Mouse (Mus musculus) myocyte (in vitro differentiated cells): ENCODE measurements at regions not wholly inside any gene's neighbourhood (a gene's known extent, or its start where the extent isn't known, plus 50 kb on each side); places are given as distances from the start of the nearest gene placed in this dataset.
A peak's percentile ranks its signal among the peaks of the same experiment; 100 is the strongest.
"Not testable (repeated sequence)": the region's sequence is repeated elsewhere in the genome, so short reads cannot be mapped to it uniquely, and the experiment has no call there.

Source experiments
- H3K27me3 ChIP-seq: one replicate; pipeline ENCODE4 v1.6.1; 2011; ENCODE audit not compliant: control insufficient read depth, insufficient read depth, insufficient read length
- H3K36me3 ChIP-seq: one replicate; pipeline ENCODE4 v1.6.1; 2011; ENCODE audit not compliant: control insufficient read depth, insufficient read depth
- H3K4me2 ChIP-seq: one replicate; pipeline ENCODE4 v1.6.1; 2011; ENCODE audit warnings: low read depth, control low read depth
- H3K4me3 ChIP-seq: one replicate; pipeline ENCODE4 v1.5.1; 2011; ENCODE audit warnings: mild to moderate bottlenecking, control low read depth, moderate library complexity
- H3K79me2 ChIP-seq: one replicate; pipeline ENCODE4 v1.6.1; 2011; ENCODE audit not compliant: control insufficient read depth, insufficient read depth
- H3ac ChIP-seq: one replicate; pipeline ENCODE4 v1.6.1; 2011; ENCODE audit not compliant: control insufficient read depth, insufficient read length
- CEBPB ChIP-seq: IDR thresholded peaks from 2 replicates; pipeline ENCODE4 v1.6.1; 2011; ENCODE audit warnings: mild to moderate bottlenecking, moderate library complexity; ENCODE audit not compliant: poor library complexity, insufficient read depth, severe bottlenecking
- E2F4 ChIP-seq: IDR thresholded peaks from one replicate; pipeline ENCODE4 v1.6.1; 2011; ENCODE audit warnings: mild to moderate bottlenecking, control low read depth, moderate library complexity; ENCODE audit not compliant: insufficient read depth
- MAX ChIP-seq: IDR thresholded peaks from one replicate; pipeline ENCODE4 v1.6.1; 2011; ENCODE audit warnings: low read depth, mild to moderate bottlenecking, control low read depth
- MYOD1 ChIP-seq, 3 experiments: IDR thresholded peaks; one replicate each; pipeline ENCODE4 v1.6.1; 2011; ENCODE audit warnings: control low read depth in 2 of 3, low read depth in 2 of 3, mild to moderate bottlenecking in 2 of 3, moderate library complexity in 1 of 3; ENCODE audit not compliant: insufficient read length in 2 of 3, control insufficient read depth in 1 of 3
- MYOG ChIP-seq, 3 experiments: IDR thresholded peaks; one replicate each; pipeline ENCODE4 v1.6.1; 2011; ENCODE audit warnings: control low read depth in 2 of 3, low read depth in 2 of 3, mild to moderate bottlenecking in 2 of 3; ENCODE audit not compliant: insufficient read length in 2 of 3, control insufficient read depth in 1 of 3, insufficient read depth in 1 of 3
- POLR2A ChIP-seq: IDR thresholded peaks from one replicate; pipeline ENCODE4 v1.6.1; 2011; ENCODE audit warnings: low read depth, mild to moderate bottlenecking, control low read depth, moderate library complexity; ENCODE audit not compliant: insufficient read length
- POLR2AphosphoS2 ChIP-seq: IDR thresholded peaks from one replicate; pipeline ENCODE4 v1.6.1; 2011; ENCODE audit warnings: low read depth, control low read depth; ENCODE audit not compliant: insufficient read length
- REST ChIP-seq: IDR thresholded peaks from one replicate; pipeline ENCODE4 v1.6.1; 2011; ENCODE audit warnings: mild to moderate bottlenecking, control low read depth, moderate library complexity; ENCODE audit not compliant: insufficient read depth, insufficient read length
- SRF ChIP-seq: IDR thresholded peaks from one replicate; pipeline ENCODE4 v1.6.1; 2011; ENCODE audit warnings: low read depth; ENCODE audit not compliant: control insufficient read depth, insufficient read length
- TCF12 ChIP-seq: IDR thresholded peaks from one replicate; pipeline ENCODE4 v1.6.1; 2011; ENCODE audit warnings: mild to moderate bottlenecking, control low read depth; ENCODE audit not compliant: poor library complexity, insufficient read depth, severe bottlenecking
- TCF3 ChIP-seq: IDR thresholded peaks from one replicate; pipeline ENCODE4 v1.6.1; 2011; ENCODE audit warnings: low read depth, control low read depth; ENCODE audit not compliant: insufficient read length
- USF1 ChIP-seq: IDR thresholded peaks from one replicate; pipeline ENCODE4 v1.6.1; 2011; ENCODE audit warnings: low read depth, mild to moderate bottlenecking, control low read depth, moderate library complexity

DNA sequence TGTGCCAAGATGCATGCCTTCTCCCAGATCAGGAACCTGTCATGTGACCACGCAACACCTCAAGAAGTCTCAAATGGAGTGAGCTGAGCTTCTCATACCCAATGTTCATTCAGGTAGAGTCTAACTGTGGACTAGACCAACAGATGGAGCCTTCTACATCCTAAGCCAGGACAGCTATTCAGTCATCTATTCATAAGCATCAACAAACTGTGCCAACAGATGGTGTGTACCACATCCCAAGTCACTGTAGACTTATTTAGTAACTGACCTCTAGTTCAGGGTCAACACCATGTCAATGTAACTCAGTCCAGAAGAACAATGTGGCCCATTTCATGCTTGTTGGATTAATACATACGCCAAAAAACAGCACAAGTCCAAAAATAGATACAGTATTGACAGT is 146.1 kb downstream of the Glrx3 start:
- Histone ChIP-seq H3ac (no peak overlapping the region), H3K36me3 (no peaks in the 10 kb centered on the region), H3K4me2 (no peak overlapping the region), H3K27me3 (no peaks in the 10 kb centered on the region), H3K4me3 (no peak overlapping the region), H3K79me2 (no peaks in the 10 kb centered on the region)
- TF ChIP-seq MAX (no peak), SRF (no peak), USF1 (no peak), MYOG (IDR thresholded peaks at IDR 0.05; ENCODE audit: control insufficient read depth in 1 of 3, insufficient read depth in 1 of 3, insufficient read length in 2 of 3, low read depth in 2 of 3) (no peak), REST (no peak), TCF12 (no peak), POLR2AphosphoS2 (no peak)

GRCm38 (mm10) chr7:137584916-137585315 is 147.5 kb downstream of the Glrx3 start:
- H3ac ChIP-seq, H3K4me3 ChIP-seq, H3K36me3 ChIP-seq, H3K27me3 ChIP-seq, H3K4me2 ChIP-seq, H3K79me2 ChIP-seq: not testable (repeated sequence)

DNA sequence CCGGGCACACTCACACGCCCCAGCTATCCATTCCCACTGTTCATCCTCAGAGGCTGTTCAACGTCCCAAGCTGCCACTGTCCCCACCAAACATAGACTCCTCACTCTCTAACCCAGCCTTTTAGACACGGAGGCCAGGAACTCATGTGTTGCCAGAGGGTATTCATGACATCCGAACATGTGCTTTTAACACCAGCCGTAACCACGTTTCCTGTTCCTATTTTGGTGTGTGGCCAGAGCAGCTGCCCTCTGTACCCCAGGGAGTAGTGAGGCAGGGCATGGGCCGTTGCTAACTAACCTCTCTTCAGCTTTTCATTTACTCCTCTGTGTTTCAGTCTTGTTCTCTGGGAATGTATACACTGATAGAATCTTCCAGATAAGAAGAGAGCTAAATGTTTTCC is 156.2 kb downstream of the Glrx3 start:
- no peak overlapping the region for H3K4me3 ChIP-seq
- H3K4me2 ChIP-seq = no peak overlapping the region
- H3K27me3 ChIP-seq = no peaks in the 10 kb centered on the region
- H3K36me3 ChIP-seq = no peaks in the 10 kb centered on the region
- no peaks in the 10 kb centered on the region for H3K79me2 ChIP-seq
- no peak overlapping the region for H3ac ChIP-seq
- TF ChIP-seq MYOD1 (IDR thresholded peaks at IDR 0.05; ENCODE audit: control insufficient read depth in 1 of 3, insufficient read length in 2 of 3, low read depth in 2 of 3) = peak in 2 of 3 experiments; percentile 70 to 81
- no peak for TF ChIP-seq MAX
- TF ChIP-seq MYOG (IDR thresholded peaks at IDR 0.05; ENCODE audit: control insufficient read depth in 1 of 3, insufficient read depth in 1 of 3, insufficient read length in 2 of 3, low read depth in 2 of 3) = peak in 2 of 3 experiments; percentile 63 to 79
- no peak for TF ChIP-seq USF1
- TF ChIP-seq TCF12 = no peak
- TF ChIP-seq CEBPB = no peak
- TF ChIP-seq E2F4 = no peak
- no peak for TF ChIP-seq POLR2A

DNA sequence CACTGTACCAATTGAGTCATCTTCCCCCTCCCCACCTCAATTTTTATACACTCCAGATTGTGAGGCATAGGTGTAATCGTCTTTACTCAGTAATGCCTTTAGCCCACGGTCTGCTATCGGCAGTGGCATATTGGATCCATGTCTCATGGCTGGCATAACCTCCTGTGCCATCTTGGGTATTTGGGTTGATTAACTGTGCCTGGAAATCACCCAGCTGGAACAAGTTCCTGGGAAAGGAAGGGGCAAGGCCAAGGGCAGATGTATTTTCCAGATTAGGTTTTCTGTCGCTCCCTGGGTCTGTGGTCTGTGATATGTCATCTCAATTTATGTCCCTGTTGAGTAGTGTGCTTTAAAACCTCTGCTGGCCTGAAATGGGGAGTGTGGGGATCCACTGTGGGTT is 158.2 kb downstream of the Glrx3 start:
- no peak for TF ChIP-seq SRF
- no peak for TF ChIP-seq USF1
- TF ChIP-seq POLR2AphosphoS2 = no peak
- TF ChIP-seq TCF3 = no peak
- no peak for TF ChIP-seq CEBPB
- no peak for TF ChIP-seq REST
- TF ChIP-seq MYOG (IDR thresholded peaks at IDR 0.05; ENCODE audit: control insufficient read depth in 1 of 3, insufficient read depth in 1 of 3, insufficient read length in 2 of 3, low read depth in 2 of 3) = no peak
- no peak for TF ChIP-seq MYOD1 (IDR thresholded peaks at IDR 0.05; ENCODE audit: control insufficient read depth in 1 of 3, insufficient read length in 2 of 3, low read depth in 2 of 3)
- Histone ChIP-seq H3K4me3 (no peak overlapping the region), H3K4me2 (no peak overlapping the region), H3K27me3 (no peaks in the 10 kb centered on the region), H3K36me3 (no peaks in the 10 kb centered on the region), H3K79me2 (no peaks in the 10 kb centered on the region), H3ac (no peak overlapping the region)

GRCm38 (mm10) chr7:137596161-137596560 is 158.7 kb downstream of the Glrx3 start:
- H3K27me3 ChIP-seq = no peaks in the 10 kb centered on the region
- no peak overlapping the region for H3K4me2 ChIP-seq
- no peaks in the 10 kb centered on the region for H3K36me3 ChIP-seq
- no peak overlapping the region for H3ac ChIP-seq
- H3K4me3 ChIP-seq = no peak overlapping the region
- TF ChIP-seq POLR2A (no peak), MAX (no peak), POLR2AphosphoS2 (no peak), MYOD1 (IDR thresholded peaks at IDR 0.05; ENCODE audit: control insufficient read depth in 1 of 3, insufficient read length in 2 of 3, low read depth in 2 of 3) (no peak), CEBPB (no peak), USF1 (no peak), TCF3 (no peak), REST (no peak), E2F4 (no peak), SRF (no peak)
- H3K79me2 ChIP-seq = no peaks in the 10 kb centered on the region

DNA sequence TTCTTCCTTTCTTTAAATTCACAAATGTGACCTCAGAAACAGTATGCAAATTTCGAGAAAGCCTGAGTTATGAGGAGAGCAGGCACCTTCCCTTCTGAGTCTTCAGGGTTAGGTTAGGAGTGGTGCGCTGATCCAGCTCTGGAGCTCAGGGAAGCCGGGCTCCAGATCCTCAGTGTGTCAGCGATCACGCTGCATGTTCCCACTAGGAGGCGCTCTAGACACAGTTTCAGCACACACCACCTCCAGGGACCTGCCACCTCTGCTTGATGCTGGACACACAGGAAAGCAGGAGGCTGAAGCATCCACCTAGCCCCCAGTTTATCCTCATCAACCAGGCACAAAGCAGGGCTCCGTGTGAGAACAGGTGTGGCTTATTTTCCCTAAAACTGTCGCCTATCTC is 165.6 kb downstream of the Glrx3 start:
- Histone ChIP-seq H3K27me3 (no peaks in the 10 kb centered on the region), H3K36me3 (no peaks in the 10 kb centered on the region), H3K4me3 (no peak overlapping the region), H3K79me2 (no peaks in the 10 kb centered on the region), H3K4me2 (no peak overlapping the region), H3ac (no peak overlapping the region)
- TF ChIP-seq MYOG (IDR thresholded peaks at IDR 0.05; ENCODE audit: control insufficient read depth in 1 of 3, insufficient read depth in 1 of 3, insufficient read length in 2 of 3, low read depth in 2 of 3) (no peak), TCF12 (no peak), SRF (no peak), POLR2AphosphoS2 (no peak), MYOD1 (IDR thresholded peaks at IDR 0.05; ENCODE audit: control insufficient read depth in 1 of 3, insufficient read length in 2 of 3, low read depth in 2 of 3) (no peak), USF1 (no peak), POLR2A (no peak), E2F4 (no peak), REST (no peak), MAX (no peak), CEBPB (no peak)
